Mouse (Mus musculus) hindbrain, embryonic 11.5 days (tissue): ENCODE results near the gene Slc25a48. TPM values are rescaled to one million over a fixed set of nuclear protein-coding genes. Genes with fewer than 3 reads are reported as not detected.

Experiments used
- ATAC-seq: fragments of 200-750 bp; cut with Nextera tagmentation; 2 replicates; pipeline ENCODE4 v1.8.0; 2017; ENCODE audit warnings: mild to moderate bottlenecking, moderate TSS enrichment, moderate library complexity; ENCODE audit not compliant: low FRiP score
- DNase-seq: peaks from one replicate; pipeline ENCODE4 v3.0.0-alpha.2; 2015; ENCODE audit warnings: low spot score
- H3K27ac ChIP-seq: fragments of 300-500 bp; sonication (generic); 2 replicates; pipeline ENCODE4 v1.5.1; 2014; ENCODE audit warnings: mild to moderate bottlenecking, low read depth, low read length
- H3K27me3 ChIP-seq: fragments of 300-500 bp; sonication (generic); 2 replicates; pipeline ENCODE4 v1.6.1; 2014; ENCODE audit warnings: mild to moderate bottlenecking, low read length, moderate library complexity, mixed read lengths; ENCODE audit not compliant: control insufficient read depth, insufficient read depth
- H3K36me3 ChIP-seq: fragments of 300-500 bp; sonication (generic); 2 replicates; pipeline ENCODE4 v1.6.1; 2014; ENCODE audit warnings: mild to moderate bottlenecking, low read length, moderate library complexity, mixed read lengths; ENCODE audit not compliant: control insufficient read depth, insufficient read depth
- H3K4me1 ChIP-seq: fragments of 300-500 bp; sonication (generic); replicated peaks from 2 replicates; pipeline ENCODE4 v1.6.1; 2014; ENCODE audit warnings: low read length, mixed read lengths; ENCODE audit not compliant: control insufficient read depth, insufficient read depth
- H3K4me2 ChIP-seq: fragments of 300-500 bp; sonication (generic); replicated peaks from 2 replicates; pipeline ENCODE4 v1.6.1; 2014; ENCODE audit warnings: mild to moderate bottlenecking, low read depth, low read length
- H3K4me3 ChIP-seq: fragments of 300-500 bp; sonication (generic); 2 replicates; pipeline ENCODE4 v1.5.1; 2014; ENCODE audit warnings: low read depth, low read length
- H3K9ac ChIP-seq: fragments of 300-500 bp; sonication (generic); 2 replicates; pipeline ENCODE4 v1.6.1; 2014; ENCODE audit warnings: low read depth, low read length
- H3K9me3 ChIP-seq: fragments of 300-500 bp; sonication (generic); 2 replicates; pipeline ENCODE4 v1.6.1; 2016; ENCODE audit warnings: low read length; ENCODE audit not compliant: control insufficient read depth
- WGBS: fragments of 180-500 bp; shearing (Covaris S2); extraction: QIAGEN DNeasy Blood & Tissue Kit; methylation state at CpG from one replicate; pipeline ENCODE4 v1.1.7; 2014; 5-methylcytosine and 5-hydroxymethylcytosine counted together
- polyA plus RNA-seq: library from polyadenylated mRNA; unstranded; fragments of >200 nt; fragmentation: Nextera tagmentation; extraction: Ambion mirVana; gene quantifications from 2 replicates; pipeline ENCODE4 v1.2.1, GENCODE M21; 2014

The Slc25a48 gene
- polyA plus RNA-seq, 1 experiment from 2014 or later = 0.05 TPM

- H3K9me3 ChIP-seq = no peaks in the 10 kb centered on the region
- 27% methylated on average over 16 of the region's 16 CpGs for WGBS
- H3K9ac ChIP-seq = no peak overlapping the region
- no peaks in the 10 kb centered on the region for H3K36me3 ChIP-seq
- no peak for ATAC-seq
- no peaks in the 10 kb centered on the region for H3K4me1 ChIP-seq
- peak; percentile 84 for DNase-seq
- H3K4me2 ChIP-seq = no peak overlapping the region
- no peaks in the 10 kb centered on the region for H3K27me3 ChIP-seq
- H3K27ac ChIP-seq = no peak overlapping the region
- no peak overlapping the region for H3K4me3 ChIP-seq
Measured at GRCm38 (mm10) chr13:56422072-56422723, 16.0 kb upstream of the Slc25a48 start.

- no peaks in the 10 kb centered on the region for H3K9me3 ChIP-seq
- no peaks in the 10 kb centered on the region for H3K36me3 ChIP-seq
- no peak overlapping the region for H3K27ac ChIP-seq
- WGBS = 89% methylated on average over 7 of the region's 7 CpGs
- H3K27me3 ChIP-seq = no peaks in the 10 kb centered on the region
- H3K4me1 ChIP-seq = no peaks in the 10 kb centered on the region
- H3K4me2 ChIP-seq = no peak overlapping the region
- DNase-seq (no peak), ATAC-seq (no peak)
- H3K4me3 ChIP-seq = no peak overlapping the region
- H3K9ac ChIP-seq = no peak overlapping the region
Measured at GRCm38 (mm10) chr13:56425931-56426330, 12.2 kb upstream of the Slc25a48 start.

GRCm38 (mm10) chr13:56426365-56426764 lies 11.8 kb upstream of the Slc25a48 start, which contains the start of gene Gm3045:
TSS of gene Gm3045 (plus strand) at chr13:56426594.
- 80% methylated on average over 4 of the region's 4 CpGs for WGBS
- no peaks in the 10 kb centered on the region for H3K9me3 ChIP-seq
- no peaks in the 10 kb centered on the region for H3K27me3 ChIP-seq
- DNase-seq = no peak
- H3K36me3 ChIP-seq = no peaks in the 10 kb centered on the region
- H3K9ac ChIP-seq = no peak within 1 kb of the TSS
- no peak within 1 kb of the TSS for H3K4me2 ChIP-seq
- no peak within 1 kb of the TSS for H3K27ac ChIP-seq
- no peaks in the 10 kb centered on the region for H3K4me1 ChIP-seq
- ATAC-seq = no peak
- H3K4me3 ChIP-seq = no peak within 1 kb of the TSS

- DNase-seq (peak; percentile 93), ATAC-seq (peak; percentile 71)
- Histone ChIP-seq H3K4me2 (no peak overlapping the region), H3K4me3 (no peak overlapping the region), H3K27me3 (no peaks in the 10 kb centered on the region), H3K9ac (no peak overlapping the region), H3K36me3 (no peaks in the 10 kb centered on the region), H3K27ac (no peak overlapping the region), H3K9me3 (no peaks in the 10 kb centered on the region), H3K4me1 (0 out of 2 replicates have a peak, but pooled peaks cover 4% of the 10 kb centered on the region)
- 32% methylated on average over 16 of the region's 16 CpGs for WGBS
Measured at GRCm38 (mm10) chr13:56428724-56429500, 9.2 kb upstream of the Slc25a48 start.

DNA sequence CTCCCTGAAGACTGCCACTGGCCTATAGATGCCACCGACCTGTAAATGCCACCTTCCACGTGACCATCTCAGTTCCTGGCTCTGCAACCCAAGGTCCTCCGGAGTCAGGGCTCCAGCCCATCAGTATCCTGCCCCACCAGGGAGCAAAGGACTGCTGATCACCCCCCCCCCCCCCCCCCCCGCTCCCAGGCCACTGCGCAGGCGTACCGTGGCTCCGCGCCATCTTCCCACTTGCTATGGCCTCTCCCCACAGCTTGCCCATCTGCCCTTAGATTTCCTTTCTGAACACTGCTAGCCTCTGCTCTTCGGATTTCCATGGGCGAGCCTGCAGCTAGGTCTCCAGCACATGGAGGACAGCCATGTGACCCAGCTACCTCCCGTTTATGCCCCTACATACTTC lies 5.7 kb upstream of the Slc25a48 start:
- Histone ChIP-seq H3K27ac (no peak overlapping the region), H3K9me3 (no peaks in the 10 kb centered on the region), H3K9ac (no peak overlapping the region), H3K4me3 (no peak overlapping the region), H3K4me2 (no peak overlapping the region), H3K36me3 (no peaks in the 10 kb centered on the region), H3K4me1 (peaks cover 6% of the 10 kb centered on the region; the same call in 1 of the 2 replicates), H3K27me3 (peaks cover 13% of the 10 kb centered on the region)
- DNase-seq (no peak), ATAC-seq (no peak)
- 91% methylated on average over 10 of the region's 12 CpGs for WGBS

DNA sequence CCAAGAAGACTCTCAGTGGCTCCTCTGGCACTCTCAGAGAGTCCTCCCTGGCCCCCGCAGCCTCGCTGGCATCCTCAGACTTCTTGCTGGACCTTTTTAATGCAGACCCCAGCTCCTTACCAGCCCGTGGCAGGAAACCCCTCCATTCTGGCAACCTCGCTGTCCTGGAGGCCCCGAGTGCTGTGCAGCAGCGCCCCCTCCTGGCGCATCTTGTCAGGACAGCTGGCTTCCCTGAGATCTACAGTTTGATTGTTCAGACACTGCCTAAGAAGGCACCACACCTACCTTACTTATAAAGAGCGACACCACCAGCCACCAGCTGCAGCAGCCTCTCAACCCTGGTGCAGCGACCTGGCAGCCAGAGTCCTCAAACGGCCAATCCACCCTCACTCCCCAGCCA lies 4.7 kb upstream of the Slc25a48 start:
- no peaks in the 10 kb centered on the region for H3K36me3 ChIP-seq
- H3K4me1 ChIP-seq = peaks cover 11% of the 10 kb centered on the region; the same call in 1 of the 2 replicates
- no peak overlapping the region for H3K9ac ChIP-seq
- 13% methylated on average over 10 of the region's 10 CpGs for WGBS
- no peak overlapping the region for H3K4me2 ChIP-seq
- no peak overlapping the region for H3K27ac ChIP-seq
- ATAC-seq (peak; percentile 36; the same call in 1 of the 2 replicates), DNase-seq (peak; percentile 92)
- peaks cover 23% of the 10 kb centered on the region for H3K27me3 ChIP-seq
- no peak overlapping the region for H3K4me3 ChIP-seq
- H3K9me3 ChIP-seq = no peaks in the 10 kb centered on the region

GRCm38 (mm10) chr13:56434311-56434751 lies 3.8 kb upstream of the Slc25a48 start:
- Histone ChIP-seq H3K27me3 (peaks cover 31% of the 10 kb centered on the region), H3K4me3 (no peak overlapping the region), H3K27ac (no peak overlapping the region), H3K9me3 (no peaks in the 10 kb centered on the region), H3K36me3 (no peaks in the 10 kb centered on the region), H3K9ac (no peak overlapping the region), H3K4me2 (no peak overlapping the region), H3K4me1 (peaks cover 11% of the 10 kb centered on the region; the same call in 1 of the 2 replicates)
- WGBS = 75% methylated on average over 9 of the region's 9 CpGs
- ATAC-seq (no peak), DNase-seq (no peak)

DNA sequence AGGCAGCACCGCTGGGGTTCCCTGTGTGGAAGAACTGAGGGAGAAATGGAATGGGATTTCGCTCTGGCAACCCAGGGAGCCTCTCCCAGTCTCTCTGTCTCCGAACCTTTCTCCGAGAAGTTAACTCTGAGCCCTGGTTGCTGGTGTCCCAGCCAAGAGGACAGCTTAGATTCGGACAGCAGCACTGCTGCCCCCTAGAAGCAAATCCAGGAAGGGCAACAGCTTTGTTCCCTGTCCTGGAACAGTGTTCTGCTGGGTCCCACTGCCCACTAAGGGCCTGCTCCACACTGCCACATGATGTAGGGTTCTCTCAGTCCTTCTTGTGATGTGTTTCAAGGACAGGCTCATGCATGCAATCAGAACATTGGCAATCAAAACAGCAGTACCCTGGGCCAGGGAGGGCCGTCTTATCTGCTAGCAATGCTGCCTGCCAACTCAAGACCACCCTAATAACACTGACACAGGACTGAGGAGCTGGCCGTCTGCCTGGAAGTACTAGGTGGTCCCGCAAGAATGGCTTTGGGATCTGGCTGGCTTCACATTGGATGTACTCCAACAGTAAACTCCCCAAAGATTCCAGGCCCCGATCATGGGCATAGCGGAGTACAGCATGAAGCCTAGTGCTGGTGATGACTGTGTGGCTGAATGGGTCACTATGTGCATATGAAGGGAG lies 2.4 kb upstream of the Slc25a48 start:
- Histone ChIP-seq H3K27ac (no peak overlapping the region), H3K9me3 (no peaks in the 10 kb centered on the region), H3K4me3 (no peak overlapping the region), H3K4me2 (no peak overlapping the region), H3K4me1 (peaks cover 11% of the 10 kb centered on the region; the same call in 1 of the 2 replicates), H3K9ac (no peak overlapping the region), H3K36me3 (no peaks in the 10 kb centered on the region), H3K27me3 (peaks cover 43% of the 10 kb centered on the region)
- ATAC-seq (no peak), DNase-seq (no peak)
- WGBS = 72% methylated on average over 10 of the region's 10 CpGs
